ENCODE assay signal across 8 mouse cellular contexts in genomic region chr5:76303379-76303744, GRCm38 (mm10). TPM values are rescaled to one million over a fixed set of nuclear protein-coding genes. Genes with fewer than 3 reads are reported as not detected.
DNase-seq lines count a peak whose midpoint lies in the region; ATAC-seq and TF ChIP-seq lines count a peak whose summit lies in the region.

No protein-coding gene starts in this region.

- no peaks in the 10 kb centered on the region for H3K36me3 ChIP-seq in forebrain, embryonic 12.5 days (replicated peaks)
- H3K36me3 ChIP-seq in liver, embryonic 13.5 days = no peaks in the 10 kb centered on the region

- 4% methylated on average over 11 of the region's 11 CpGs for WGBS in forebrain, embryonic 12.5 days
- 6% methylated on average over 11 of the region's 11 CpGs for WGBS in liver, embryonic 13.5 days (ENCODE audit: insufficient replicate concordance)

- no peak for ATAC-seq in forebrain, embryonic 12.5 days (ENCODE audit: low FRiP score)
- no peak for ATAC-seq in liver, embryonic 13.5 days (ENCODE audit: low read depth)
- ATAC-seq in activated CD4-positive, CD25-positive, alpha-beta regulatory T cell, adult 4 months = no peak

- peak overlapping the region; percentile 87 for H3K9ac ChIP-seq in forebrain, embryonic 12.5 days
- peak overlapping the region; percentile 84 for H3K9ac ChIP-seq in liver, embryonic 13.5 days

- no peaks in the 10 kb centered on the region for H3K27me3 ChIP-seq in forebrain, embryonic 12.5 days
- peaks cover 22% of the 10 kb centered on the region for H3K27me3 ChIP-seq in liver, embryonic 13.5 days

- H3K9me3 ChIP-seq in forebrain, embryonic 12.5 days = no peaks in the 10 kb centered on the region
- H3K9me3 ChIP-seq in liver, embryonic 13.5 days (replicated peaks) = no peaks in the 10 kb centered on the region

- peak overlapping the region; percentile 96 for H3K4me3 ChIP-seq in gastrocnemius, adult 2 months
- peak overlapping the region; percentile 99 for H3K4me3 ChIP-seq in forebrain, embryonic 12.5 days (replicated peaks)
- peak overlapping the region; percentile 85 for H3K4me3 ChIP-seq in liver, embryonic 13.5 days (replicated peaks)

- no peak for TF ChIP-seq CTCF in gastrocnemius, adult 2 months (IDR thresholded peaks at IDR 0.05)

- intact Hi-C loops in gastrocnemius, adult 2 months (cut with DNase I) = loop anchor here (10.0 kb wide), 3 partner anchors 111 to 439 kb away; no protein-coding TSS in a partner anchor
- intact Hi-C loops in gastrocnemius, postnatal 36 days (cut with DNase I) = loop anchor here (10.0 kb wide), 2 partner anchors 111 to 231 kb away; no protein-coding TSS in a partner anchor

- peak overlapping the region; percentile 96 for H3K27ac ChIP-seq in gastrocnemius, adult 2 months
- peak overlapping the region; percentile 98 for H3K27ac ChIP-seq in forebrain, embryonic 12.5 days
- 0 out of 2 replicates have a peak overlapping the region, but pooled peaks have one; percentile 12 for H3K27ac ChIP-seq in liver, embryonic 13.5 days

- peak overlapping the region; percentile 80 for H3K4me2 ChIP-seq in forebrain, embryonic 12.5 days
- H3K4me2 ChIP-seq in liver, embryonic 13.5 days = peak overlapping the region; percentile 90

- H3K4me1 ChIP-seq in forebrain, embryonic 12.5 days = peaks cover 16% of the 10 kb centered on the region
- peaks cover 17% of the 10 kb centered on the region for H3K4me1 ChIP-seq in liver, embryonic 13.5 days (replicated peaks)

- no peak for DNase-seq in gastrocnemius, adult 2 months
- DNase-seq in gastrocnemius, postnatal 36 days = no peak
- peak; percentile 19 for DNase-seq in 416B (ENCODE audit: low read depth)
- no peak for DNase-seq in liver, embryonic 13.5 days
- no peak for DNase-seq in frontal cortex, postnatal 25 days (ENCODE audit: low spot score in 2 of 2)
- DNase-seq in layer of hippocampus, adult 11-12 months (ENCODE audit: low spot score) = no peak

RNA-seq across cellular contexts. Expression of gene Clock, which starts 1.2 kb away (rescaled TPM):
- total RNA-seq in gastrocnemius, adult 2 months (2021) = 10 to 100 TPM; 20.4 to 32.5 TPM
- total RNA-seq in gastrocnemius, postnatal 36 days (2021) = 10 to 100 TPM; 14.8 to 15.1 TPM
- 14.5 and 17.3 TPM in 2 replicates for polyA plus RNA-seq in forebrain, embryonic 12.5 days (2016; fragmentation: Nextera tagmentation; extraction: Ambion mirVana)
- 1.7 and 2.0 TPM in 2 replicates for polyA plus RNA-seq in liver, embryonic 13.5 days (2015; fragmentation: Nextera tagmentation; extraction: Ambion mirVana)
- 10 to 100 TPM; 14.0 to 16.6 TPM for polyA plus RNA-seq in activated CD4-positive, CD25-positive, alpha-beta regulatory T cell, adult 4 months (2017; shearing (Covaris generic))

RNA-seq across cellular contexts. Expression of gene Pdcl2, which starts 27.6 kb away (rescaled TPM):
- total RNA-seq in gastrocnemius, adult 2 months (2021) = not detected
- not detected for total RNA-seq in gastrocnemius, postnatal 36 days (2021)
- not detected in 2 replicates for polyA plus RNA-seq in forebrain, embryonic 12.5 days (2016; fragmentation: Nextera tagmentation; extraction: Ambion mirVana)
- not detected in 2 replicates for polyA plus RNA-seq in liver, embryonic 13.5 days (2015; fragmentation: Nextera tagmentation; extraction: Ambion mirVana)
- polyA plus RNA-seq in activated CD4-positive, CD25-positive, alpha-beta regulatory T cell, adult 4 months (2017; shearing (Covaris generic)) = not detected

Comparison
In these comparisons a context has a peak if more than half of its experiments do, and no peak if none do; other contexts are left out.
1. H3K27ac ChIP-seq: peak in every context shown above with its lines; median percentile 98 in forebrain, embryonic 12.5 days; 96 in gastrocnemius, adult 2 months; 12 in liver, embryonic 13.5 days.